Mouse (Mus musculus) embryonic facial prominence, embryonic 12.5 days (tissue): ENCODE results near the gene Pla2g4e. TPM values are rescaled to one million over a fixed set of nuclear protein-coding genes. Genes with fewer than 3 reads are reported as not detected.
A peak's percentile ranks its signal among the peaks of the same experiment; 100 is the strongest.

Experiments used
- ATAC-seq: fragments of 200-750 bp; cut with Nextera tagmentation; 2 replicates; pipeline ENCODE4 v1.8.0; 2017; ENCODE audit not compliant: insufficient number of reproducible peaks, insufficient read depth, low FRiP score, low TSS enrichment
- H3K27ac ChIP-seq: fragments of 300-500 bp; sonication (generic); 2 replicates; pipeline ENCODE4 v1.5.1; 2016; ENCODE audit warnings: mild to moderate bottlenecking
- H3K27me3 ChIP-seq: fragments of 300-500 bp; sonication (generic); 2 replicates; pipeline ENCODE4 v1.6.1; 2016; ENCODE audit warnings: mild to moderate bottlenecking, moderate library complexity
- H3K36me3 ChIP-seq: fragments of 300-500 bp; sonication (generic); 2 replicates; pipeline ENCODE4 v1.6.1; 2016; ENCODE audit warnings: mild to moderate bottlenecking
- H3K4me1 ChIP-seq: fragments of 300-500 bp; sonication (generic); 2 replicates; pipeline ENCODE4 v1.6.1; 2016
- H3K4me2 ChIP-seq: fragments of 300-500 bp; sonication (generic); replicated peaks from 2 replicates; pipeline ENCODE4 v1.6.1; 2016; ENCODE audit warnings: mild to moderate bottlenecking, moderate library complexity
- H3K4me3 ChIP-seq: fragments of 300-500 bp; sonication (generic); 2 replicates; pipeline ENCODE4 v1.5.1; 2016; ENCODE audit warnings: mild to moderate bottlenecking
- H3K9ac ChIP-seq: fragments of 300-500 bp; sonication (generic); 2 replicates; pipeline ENCODE4 v1.6.1; 2016; ENCODE audit warnings: mild to moderate bottlenecking, moderate library complexity
- H3K9me3 ChIP-seq: fragments of 300-500 bp; sonication (generic); 2 replicates; pipeline ENCODE4 v1.6.1; 2016; ENCODE audit warnings: mild to moderate bottlenecking, moderate library complexity
- WGBS: fragments of 180-500 bp; shearing (Covaris S2); methylation state at CpG from one replicate; pipeline ENCODE4 v1.1.7; 2016; 5-methylcytosine and 5-hydroxymethylcytosine counted together
- polyA plus RNA-seq: library from polyadenylated mRNA; unstranded; fragments of >200 nt; fragmentation: Nextera tagmentation; extraction: Ambion mirVana; gene quantifications from 2 replicates; pipeline ENCODE4 v1.2.1, GENCODE M21; 2016

Pla2g4e gene
- polyA plus RNA-seq: 0.04 and 0.11 TPM in 2 replicates

GRCm38 (mm10) chr2:120244679-120245420 lies at the start of gene Pla2g4e:
Gene Pla2g4e (minus strand): TSS chr2:120245335.
- Histone ChIP-seq H3K4me3 (peak within 1 kb of the TSS; percentile 38), H3K27ac (no peak within 1 kb of the TSS), H3K36me3 (no peaks in the 10 kb centered on the region), H3K9me3 (no peaks in the 10 kb centered on the region), H3K9ac (peak within 1 kb of the TSS; percentile 33; the same call in 1 of the 2 replicates), H3K4me1 (no peaks in the 10 kb centered on the region), H3K27me3 (peaks cover 21% of the 10 kb centered on the region), H3K4me2 (peak within 1 kb of the TSS; percentile 69)
- ATAC-seq: peak; percentile 87
- WGBS: 5% methylated on average over 27 of the region's 27 CpGs

GRCm38 (mm10) chr2:120291471-120292078 lies 46.4 kb upstream of the Pla2g4e start:
- Histone ChIP-seq H3K9me3 (no peaks in the 10 kb centered on the region), H3K9ac (no peak overlapping the region), H3K4me2 (no peak overlapping the region), H3K4me1 (no peaks in the 10 kb centered on the region), H3K36me3 (no peaks in the 10 kb centered on the region), H3K4me3 (no peak overlapping the region), H3K27me3 (no peaks in the 10 kb centered on the region), H3K27ac (no peak overlapping the region)
- WGBS: 88% methylated on average over 8 of the region's 9 CpGs
- no peak for ATAC-seq

- Histone ChIP-seq H3K4me2 (no peak within 1 kb of the TSS), H3K36me3 (no peaks in the 10 kb centered on the region), H3K4me3 (no peak within 1 kb of the TSS), H3K9me3 (no peaks in the 10 kb centered on the region), H3K9ac (no peak within 1 kb of the TSS), H3K27me3 (no peaks in the 10 kb centered on the region), H3K4me1 (no peaks in the 10 kb centered on the region), H3K27ac (no peak within 1 kb of the TSS)
- WGBS: 73% methylated on average over 5 of the region's 5 CpGs
- no peak for ATAC-seq
Measured at GRCm38 (mm10) chr2:120288995-120289394, 43.9 kb upstream of the Pla2g4e start, which contains the start of gene Pla2g4d. Gene Pla2g4d (minus strand): TSS chr2:120289197.

GRCm38 (mm10) chr2:120288401-120288800 lies 43.3 kb upstream of the Pla2g4e start:
- Histone ChIP-seq H3K4me3 (no peak overlapping the region), H3K9me3 (no peaks in the 10 kb centered on the region), H3K4me1 (no peaks in the 10 kb centered on the region), H3K27me3 (no peaks in the 10 kb centered on the region), H3K9ac (no peak overlapping the region), H3K4me2 (no peak overlapping the region), H3K27ac (no peak overlapping the region), H3K36me3 (no peaks in the 10 kb centered on the region)
- no peak for ATAC-seq
- 83% methylated on average over 3 of the region's 3 CpGs for WGBS

GRCm38 (mm10) chr2:120285639-120286038 lies 40.5 kb upstream of the Pla2g4e start:
- ATAC-seq: no peak
- WGBS: 64% methylated on average over 4 of the region's 4 CpGs

GRCm38 (mm10) chr2:120284705-120285104 lies 39.6 kb upstream of the Pla2g4e start:
- Histone ChIP-seq H3K27ac (no peak overlapping the region), H3K27me3 (no peaks in the 10 kb centered on the region), H3K4me3 (no peak overlapping the region), H3K9ac (no peak overlapping the region), H3K4me2 (no peak overlapping the region), H3K4me1 (no peaks in the 10 kb centered on the region), H3K9me3 (no peaks in the 10 kb centered on the region), H3K36me3 (no peaks in the 10 kb centered on the region)
- no peak for ATAC-seq

More at GRCm38 (mm10) chr2:120285639-120286038, 40.5 kb upstream of the Pla2g4e start:
- Histone ChIP-seq H3K4me3 (no peak overlapping the region), H3K27me3 (no peaks in the 10 kb centered on the region), H3K9ac (no peak overlapping the region), H3K27ac (no peak overlapping the region), H3K36me3 (no peaks in the 10 kb centered on the region), H3K4me2 (no peak overlapping the region), H3K4me1 (no peaks in the 10 kb centered on the region), H3K9me3 (no peaks in the 10 kb centered on the region)

- Histone ChIP-seq H3K9ac (no peak overlapping the region), H3K4me1 (no peaks in the 10 kb centered on the region), H3K27me3 (no peaks in the 10 kb centered on the region), H3K9me3 (no peaks in the 10 kb centered on the region), H3K4me2 (no peak overlapping the region), H3K27ac (no peak overlapping the region), H3K4me3 (no peak overlapping the region), H3K36me3 (no peaks in the 10 kb centered on the region)
- no peak for ATAC-seq
- WGBS: 75% methylated on average over 5 of the region's 5 CpGs
Measured at GRCm38 (mm10) chr2:120284094-120284493, 39.0 kb upstream of the Pla2g4e start.

GRCm38 (mm10) chr2:120283550-120283949 lies 38.4 kb upstream of the Pla2g4e start:
- Histone ChIP-seq H3K27ac (no peak overlapping the region), H3K4me3 (no peak overlapping the region), H3K4me1 (no peaks in the 10 kb centered on the region), H3K27me3 (no peaks in the 10 kb centered on the region), H3K4me2 (no peak overlapping the region), H3K36me3 (no peaks in the 10 kb centered on the region), H3K9me3 (no peaks in the 10 kb centered on the region), H3K9ac (no peak overlapping the region)
- no peak for ATAC-seq
- WGBS: 50% methylated on average over 6 of the region's 6 CpGs

- no peaks in the 10 kb centered on the region for H3K9me3 ChIP-seq
- no peaks in the 10 kb centered on the region for H3K4me1 ChIP-seq
- no peaks in the 10 kb centered on the region for H3K27me3 ChIP-seq
- no peak for ATAC-seq
- 49% methylated on average over 3 of the region's 3 CpGs for WGBS
- no peak overlapping the region for H3K27ac ChIP-seq
- no peak overlapping the region for H3K9ac ChIP-seq
- no peak overlapping the region for H3K4me2 ChIP-seq
- no peak overlapping the region for H3K4me3 ChIP-seq
- H3K36me3 ChIP-seq: no peaks in the 10 kb centered on the region
Measured at GRCm38 (mm10) chr2:120281221-120281620, 36.1 kb upstream of the Pla2g4e start.

GRCm38 (mm10) chr2:120279961-120280360 lies 34.8 kb upstream of the Pla2g4e start:
- no peak overlapping the region for H3K27ac ChIP-seq
- no peaks in the 10 kb centered on the region for H3K36me3 ChIP-seq
- ATAC-seq: no peak
- H3K4me1 ChIP-seq: no peaks in the 10 kb centered on the region
- no peak overlapping the region for H3K4me3 ChIP-seq
- no peaks in the 10 kb centered on the region for H3K27me3 ChIP-seq
- WGBS: 13% methylated on average over 8 of the region's 8 CpGs
- no peak overlapping the region for H3K9ac ChIP-seq
- no peak overlapping the region for H3K4me2 ChIP-seq
- no peaks in the 10 kb centered on the region for H3K9me3 ChIP-seq

GRCm38 (mm10) chr2:120276951-120277350 lies 31.8 kb upstream of the Pla2g4e start:
- H3K9ac ChIP-seq: no peak overlapping the region
- H3K4me2 ChIP-seq: no peak overlapping the region
- H3K4me3 ChIP-seq: no peak overlapping the region
- H3K27ac ChIP-seq: no peak overlapping the region
- no peaks in the 10 kb centered on the region for H3K9me3 ChIP-seq
- H3K27me3 ChIP-seq: no peaks in the 10 kb centered on the region
- H3K36me3 ChIP-seq: no peaks in the 10 kb centered on the region
- no peaks in the 10 kb centered on the region for H3K4me1 ChIP-seq
- WGBS: 75% methylated on average over 4 of the region's 4 CpGs
- no peak for ATAC-seq

GRCm38 (mm10) chr2:120268635-120269034 lies 23.5 kb upstream of the Pla2g4e start:
- ATAC-seq: 0 out of 2 replicates have a peak, but pooled peaks have one; percentile 41
- no peaks in the 10 kb centered on the region for H3K9me3 ChIP-seq
- H3K4me2 ChIP-seq: peak overlapping the region; percentile 23; the same call in 1 of the 2 replicates
- 0 out of 2 replicates have a peak, but pooled peaks cover 6% of the 10 kb centered on the region for H3K4me1 ChIP-seq
- no peak overlapping the region for H3K27ac ChIP-seq
- WGBS: 1% methylated on average over 9 of the region's 9 CpGs
- H3K4me3 ChIP-seq: no peak overlapping the region
- peaks cover 4% of the 10 kb centered on the region; the same call in 1 of the 2 replicates for H3K27me3 ChIP-seq
- H3K9ac ChIP-seq: no peak overlapping the region
- H3K36me3 ChIP-seq: no peaks in the 10 kb centered on the region
